Mouse (Mus musculus) layer of hippocampus, adult 6 months (tissue): Measurements from ENCODE around the gene Pde4dip. TPM values are rescaled to one million over a fixed set of nuclear protein-coding genes. Genes with fewer than 3 reads are reported as not detected.

ENCODE experiments used
- long read RNA-seq, 2 experiments: library from polyadenylated mRNA; unstranded; transcript quantifications; one replicate each; pipeline ENCODE4 v2.0.0; 2019 to 2020
- microRNA-seq: library from miRNA; unstranded; fragments of <30 nt; microRNA quantifications from one replicate; pipeline ENCODE4 v1.2.0, GENCODE M21; 2020
- polyA plus RNA-seq: library from polyadenylated mRNA; unstranded; fragments of <200 nt; fragmentation: Nextera tagmentation; gene quantifications from 2 replicates; pipeline ENCODE4 v1.2.3, GENCODE M21; 2021

The Pde4dip gene
- polyA plus RNA-seq: 32.4 and 39.7 TPM in 2 replicates
- long read RNA-seq, experiment 1, full-length matches to known transcripts: 6 of 86 reads
- long read RNA-seq, experiment 1, partial matches to known transcripts: 61 of 86 reads
- long read RNA-seq, experiment 1, other reads (novel, unspliced or antisense): 19 of 86 reads
- long read RNA-seq, experiment 2, full-length matches to known transcripts: 34 of 303 reads
- long read RNA-seq, experiment 2, partial matches to known transcripts: 136 of 303 reads
- long read RNA-seq, experiment 2, other reads (novel, unspliced or antisense): 133 of 303 reads

DNA sequence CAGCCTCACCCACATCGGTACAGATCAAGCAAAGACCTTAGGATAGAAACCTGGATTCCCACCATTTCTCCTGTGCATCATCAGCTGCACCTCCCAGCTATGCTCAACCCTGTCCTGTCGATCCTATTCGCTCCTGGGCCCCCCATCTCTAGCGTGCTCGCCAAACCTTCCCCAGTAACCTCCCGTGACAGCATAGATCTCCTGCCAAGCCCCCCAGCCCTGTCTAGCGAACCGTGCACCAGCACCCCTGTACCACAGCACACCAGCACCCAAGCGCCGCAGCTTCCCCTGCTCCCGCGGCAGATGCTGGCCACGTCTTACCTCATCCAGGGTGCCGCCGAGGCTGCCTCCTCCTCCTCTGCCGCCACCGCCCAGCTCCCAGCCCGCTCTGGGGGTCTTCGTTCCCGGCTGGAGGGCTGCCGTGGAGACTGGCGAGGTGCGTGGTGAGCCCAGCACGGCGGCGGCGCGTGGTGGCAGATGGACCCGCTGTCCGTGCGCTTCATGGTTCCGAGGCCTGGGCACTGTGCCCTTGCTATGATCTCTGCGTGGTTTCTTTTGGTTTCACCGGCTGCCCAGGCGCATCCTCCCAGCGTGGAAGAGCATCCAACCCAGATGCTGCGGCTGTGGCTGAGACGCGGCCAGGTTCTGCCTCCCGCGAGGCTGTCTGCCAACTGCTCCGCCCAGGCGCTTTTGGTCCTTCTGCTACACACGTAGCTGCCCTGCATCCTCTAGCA lies at the start of gene Pde4dip:
Gene Pde4dip, minus strand, starts transcription at position 540 of the 734 bp plus-strand sequence.

DNA sequence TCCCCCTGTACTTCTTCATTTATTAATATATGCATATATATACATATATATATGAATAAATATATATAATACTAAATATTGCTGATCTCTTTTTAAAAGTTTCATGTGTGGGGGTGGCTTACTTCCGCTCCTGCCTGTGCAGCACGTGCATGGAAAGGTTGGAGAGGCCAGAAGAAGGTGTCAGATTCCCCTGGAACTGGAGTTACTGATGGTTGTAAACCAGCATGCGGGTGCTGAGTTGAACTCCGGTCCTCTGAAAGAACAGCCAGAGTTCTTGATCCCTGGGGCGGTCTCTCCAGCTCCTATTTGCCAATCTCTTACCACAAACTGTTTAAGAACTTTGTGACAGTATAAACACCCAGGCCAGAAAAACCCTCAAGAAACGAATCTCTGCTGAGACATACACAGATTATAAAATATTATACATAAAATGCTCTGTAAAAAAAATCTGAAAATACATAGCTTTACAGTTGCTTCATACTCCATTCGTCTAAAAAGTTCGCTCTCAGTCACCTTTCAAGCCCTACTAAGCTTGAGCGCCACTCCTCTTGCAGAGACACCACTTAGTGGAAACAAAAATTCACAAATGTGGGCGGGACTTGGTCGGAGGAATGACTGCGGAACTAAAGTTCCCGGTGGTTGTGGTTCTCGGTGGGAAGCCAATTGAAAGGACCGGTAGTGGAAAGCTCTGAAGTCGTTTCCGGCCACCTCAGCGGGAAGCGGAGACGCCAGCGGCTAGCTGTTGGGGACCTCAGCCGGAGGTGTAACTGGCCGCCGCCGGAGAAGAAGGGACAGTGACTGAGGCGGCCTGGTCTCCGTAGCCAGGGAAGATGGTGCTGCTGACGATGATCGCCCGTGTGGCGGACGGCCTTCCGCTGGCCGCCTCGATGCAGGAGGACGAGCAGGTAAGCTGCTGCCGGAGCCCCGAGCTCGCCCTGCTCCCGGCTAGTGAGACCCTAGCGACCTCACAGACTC lies 12.3 kb upstream of the Pde4dip start, which contains the start of gene Sec22b:
Gene Sec22b, plus strand, starts transcription at position 675 of the 975 bp plus-strand sequence.

DNA sequence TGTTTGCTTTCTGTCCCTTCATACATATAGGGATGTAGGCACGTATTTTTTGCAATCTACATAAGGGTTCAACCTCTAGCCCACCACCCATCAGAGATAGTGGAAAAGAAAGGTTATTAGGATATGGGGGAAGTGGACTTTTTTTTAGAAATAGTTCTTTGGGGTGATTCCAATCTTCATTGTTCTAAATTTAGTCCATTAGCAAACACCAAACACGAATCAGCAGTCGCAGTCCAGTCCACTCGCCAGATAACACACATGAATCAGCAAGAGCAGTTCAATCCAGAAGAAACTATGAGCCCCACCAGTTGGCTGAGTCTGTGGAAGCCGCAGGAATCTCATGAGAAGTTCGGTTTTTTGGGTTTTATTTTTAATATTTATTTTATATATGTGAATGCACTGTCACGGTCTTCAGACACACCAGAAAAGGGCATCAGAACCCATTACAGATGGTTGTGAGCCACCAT lies 213.8 kb downstream of the Pde4dip start, which contains the start of gene Gm17651:
Gene Gm17651, minus strand, starts transcription at position 51 of the 467 bp plus-strand sequence.

DNA sequence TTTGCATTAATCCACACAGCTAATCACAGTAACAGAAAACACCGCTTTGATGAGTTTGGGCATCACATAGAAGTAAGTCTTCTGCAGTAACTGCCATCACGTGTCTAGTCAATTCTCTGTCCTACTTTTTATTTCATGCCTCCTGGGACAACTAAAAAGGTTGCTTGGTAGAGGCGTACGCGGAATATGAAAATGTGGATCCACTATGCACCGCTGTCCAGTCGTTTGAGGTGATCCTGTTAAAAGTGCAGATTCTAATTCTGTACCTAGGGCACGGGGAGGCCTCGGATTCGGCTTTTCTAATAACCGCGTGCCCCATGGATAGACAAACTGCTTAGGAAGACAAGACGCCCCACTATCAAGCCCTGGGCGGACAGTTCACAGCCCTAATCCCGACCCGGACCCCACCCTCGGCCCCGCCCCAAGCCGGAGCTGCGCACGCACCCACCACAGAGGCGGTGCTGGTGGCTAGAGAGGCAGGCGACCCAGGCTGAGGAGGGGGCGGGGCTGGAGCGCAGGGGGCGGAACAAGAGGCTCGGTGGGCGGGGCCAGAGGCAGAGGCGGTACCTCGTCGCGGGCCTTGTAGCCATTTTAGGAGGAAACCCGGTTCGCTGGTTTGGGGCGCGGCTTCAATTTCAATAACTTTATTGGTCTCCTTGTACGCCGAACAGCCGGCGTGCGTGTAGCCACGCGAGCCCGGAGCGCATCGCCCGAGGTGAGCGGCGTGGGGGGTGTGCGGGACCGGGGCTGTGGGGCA lies 230.7 kb downstream of the Pde4dip start, which contains the start of gene Prkab2:
Gene Prkab2, plus strand, starts transcription at position 539 of the 757 bp plus-strand sequence.

Small RNAs within 50 kb of the gene (microRNA-seq; reads per million reads assigned to microRNA genes)
- not detected for gene Mir7225

Other genes starting within 250 kb of the Pde4dip start
- 3.8 and 5.0 TPM in 2 replicates for gene Prkab2, start 230.5 kb downstream of the Pde4dip start, polyA plus RNA-seq
- not detected in 2 replicates for gene Gm17651, start 214.0 kb downstream of the Pde4dip start, polyA plus RNA-seq
- 57.6 and 59.3 TPM in 2 replicates for gene Sec22b, start 12.5 kb upstream of the Pde4dip start, polyA plus RNA-seq
- 10.0 and 13.6 TPM in 2 replicates for gene Notch2, start 124.8 kb upstream of the Pde4dip start, polyA plus RNA-seq